Mouse (Mus musculus): ENCODE data around the gene Klrb1f. TPM values are rescaled to one million over a fixed set of nuclear protein-coding genes. Genes with fewer than 3 reads are reported as not detected.
"Not testable (repeated sequence)": the region's sequence is repeated elsewhere in the genome, so short reads cannot be mapped to it uniquely, and the experiment has no call there.

Gene Klrb1f
- polyA plus RNA-seq, 1 experiment = 0.04 TPM

- no peak for DNase-seq (ENCODE audit: extremely low spot score in 1 of 2, low spot score in 1 of 2)
Observed at GRCm38 (mm10) chr6:129048381-129048780, 2.7 kb downstream of the Klrb1f start.

DNA sequence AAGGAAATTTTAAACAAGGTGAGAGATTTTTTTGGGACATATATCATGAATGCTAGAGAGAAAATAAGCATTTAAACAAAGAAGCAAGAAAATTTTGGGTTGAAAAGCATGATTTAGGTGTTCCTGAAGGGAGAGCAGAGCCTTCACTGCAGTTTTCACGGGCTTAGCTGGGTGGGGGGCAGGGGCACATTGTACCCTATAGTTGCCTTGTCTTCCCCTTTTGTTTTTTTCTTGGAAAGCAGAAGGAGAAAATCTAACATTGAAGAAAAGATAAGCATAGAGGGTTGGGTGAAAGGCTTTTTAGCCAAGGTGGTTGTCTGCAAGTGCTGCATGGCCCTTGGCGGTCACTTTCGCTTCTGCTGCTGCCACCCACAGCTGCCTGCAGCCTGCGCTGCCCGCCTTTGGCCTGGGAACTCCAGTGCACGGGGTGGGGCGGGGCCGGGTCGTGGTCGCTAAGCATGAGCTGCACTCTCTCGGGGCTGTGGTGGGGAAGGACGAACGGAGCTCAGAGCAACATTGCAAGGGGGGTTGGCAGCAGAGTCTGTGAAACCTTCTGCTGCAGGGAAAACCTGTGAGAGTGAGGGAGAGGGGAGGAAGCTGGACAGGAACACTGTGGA lies 3.3 kb downstream of the Klrb1f start:
- DNase-seq (ENCODE audit: extremely low spot score in 1 of 2, low spot score in 1 of 2) = no peak

- DNase-seq (ENCODE audit: extremely low spot score in 1 of 2, low spot score in 1 of 2) = no peak
Observed at GRCm38 (mm10) chr6:129049596-129050251, 4.0 kb downstream of the Klrb1f start.

GRCm38 (mm10) chr6:129051086-129051485 lies 5.4 kb downstream of the Klrb1f start:
- DNase-seq (ENCODE audit: extremely low spot score in 1 of 2, low spot score in 1 of 2) = no peak

GRCm38 (mm10) chr6:129051731-129052130 lies 6.0 kb downstream of the Klrb1f start:
- DNase-seq (ENCODE audit: extremely low spot score in 1 of 2, low spot score in 1 of 2) = peak in 1 of 2 experiments; percentile 7

DNA sequence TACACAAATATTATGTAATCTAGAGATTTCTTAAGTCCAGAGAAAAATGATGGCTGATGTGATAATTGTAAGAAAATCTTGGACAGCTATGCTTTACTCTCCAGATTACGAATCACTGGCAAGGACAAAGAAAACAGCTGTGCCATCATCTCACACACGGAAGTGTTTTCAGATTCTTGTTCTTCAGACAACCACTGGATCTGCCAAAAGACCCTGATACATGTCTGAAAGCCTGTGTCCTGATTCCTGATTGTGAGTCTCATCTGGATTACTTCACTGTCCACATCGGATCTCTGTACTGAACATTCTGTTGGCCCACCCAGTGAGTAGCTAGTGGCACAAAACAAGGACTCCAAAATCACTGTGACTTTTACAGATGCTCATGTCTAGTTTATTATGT lies 10.5 kb downstream of the Klrb1f start:
- DNase-seq (ENCODE audit: extremely low spot score in 1 of 2, low spot score in 1 of 2) = no peak

GRCm38 (mm10) chr6:129058013-129058412 lies 12.3 kb downstream of the Klrb1f start:
- no peak for DNase-seq (ENCODE audit: extremely low spot score in 1 of 2, low spot score in 1 of 2)

GRCm38 (mm10) chr6:129065407-129065806 lies 19.7 kb downstream of the Klrb1f start:
- peak in 1 of 2 experiments; percentile 4 for DNase-seq (ENCODE audit: extremely low spot score in 1 of 2, low spot score in 1 of 2)

- DNase-seq (ENCODE audit: extremely low spot score in 1 of 2, low spot score in 1 of 2) = no peak
Observed at GRCm38 (mm10) chr6:129065857-129066256, 20.2 kb downstream of the Klrb1f start.

DNA sequence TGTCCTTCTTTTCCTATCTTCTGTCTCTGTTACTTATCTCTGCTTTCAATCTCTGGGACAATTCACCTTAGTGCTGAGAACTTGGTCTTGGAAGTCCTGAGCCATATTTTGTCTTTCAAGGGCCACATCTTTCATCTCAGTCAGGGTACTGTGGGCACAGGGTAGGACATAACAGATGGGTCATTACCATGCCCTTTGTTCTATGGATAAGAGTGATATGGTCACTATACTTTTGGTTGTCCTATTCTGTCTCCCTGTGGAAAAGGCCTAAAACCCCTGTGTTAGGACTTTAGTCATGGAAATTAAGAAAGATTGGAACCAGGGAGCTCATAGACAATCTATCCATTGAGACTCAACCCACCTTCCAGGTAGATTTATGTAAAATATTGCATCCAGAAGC lies 20.8 kb downstream of the Klrb1f start:
- no peak for DNase-seq (ENCODE audit: extremely low spot score in 1 of 2, low spot score in 1 of 2)

DNA sequence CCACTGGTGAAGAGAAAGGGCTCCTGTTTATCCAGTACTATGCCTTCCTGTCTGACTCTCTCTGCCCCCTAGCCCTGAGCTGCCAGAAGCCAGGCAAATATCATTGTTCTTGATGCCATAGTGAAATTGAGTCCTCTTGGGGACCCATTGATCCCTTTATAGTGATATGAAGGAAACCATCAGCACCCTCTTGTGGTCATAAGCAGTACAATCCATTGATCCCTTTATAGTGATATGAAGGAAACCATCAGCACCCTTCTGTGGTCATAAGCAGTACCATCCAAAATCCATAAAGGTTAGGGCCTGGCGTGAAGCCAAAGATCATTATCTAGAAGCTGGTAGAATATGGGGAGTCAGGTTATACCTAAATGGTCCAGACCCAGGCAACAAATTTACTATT lies 21.3 kb downstream of the Klrb1f start:
- DNase-seq (ENCODE audit: extremely low spot score in 1 of 2, low spot score in 1 of 2) = peak; percentile 32 to 77

DNA sequence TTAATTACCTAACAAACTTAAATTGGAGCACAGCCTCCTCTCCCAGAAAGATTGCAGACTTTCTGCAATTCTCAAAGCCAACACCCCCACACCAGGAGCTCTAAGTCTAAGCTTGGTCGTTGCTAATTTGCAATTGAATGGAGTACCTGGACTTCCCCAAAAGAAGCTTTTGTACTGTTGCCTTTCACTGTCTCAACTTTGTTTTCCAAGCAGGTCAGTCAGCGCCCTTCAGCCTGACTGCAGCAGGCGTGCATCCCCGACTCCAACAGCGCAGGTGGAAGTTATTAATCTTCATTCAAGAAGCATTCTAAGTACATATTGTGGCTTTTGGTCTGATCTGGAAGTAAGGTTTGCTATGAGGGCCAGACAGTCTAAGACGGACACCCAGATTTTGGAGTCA lies 39.4 kb downstream of the Klrb1f start:
- DNase-seq (ENCODE audit: extremely low spot score in 1 of 2, low spot score in 1 of 2) = no peak

DNA sequence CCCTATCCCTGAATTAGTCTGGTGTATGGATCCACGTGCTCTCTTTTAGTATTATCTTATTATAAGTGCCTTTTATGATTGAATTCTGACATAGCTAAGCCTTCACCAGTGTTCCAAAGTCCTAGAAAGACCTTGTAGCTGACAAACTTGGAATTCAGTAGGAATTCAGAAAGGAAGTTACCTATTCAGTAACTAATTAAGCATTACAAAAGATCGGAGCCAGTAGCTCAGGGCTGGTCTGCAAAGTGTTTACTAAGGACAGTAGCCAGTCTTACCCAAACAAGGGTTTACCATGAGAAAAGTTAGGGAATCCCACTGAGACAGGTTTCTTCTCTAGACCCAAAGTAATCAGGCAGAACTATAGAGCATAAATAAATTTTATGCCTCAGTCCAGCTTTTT lies 40.3 kb downstream of the Klrb1f start:
- not testable (repeated sequence) for DNase-seq (ENCODE audit: extremely low spot score in 1 of 2, low spot score in 1 of 2)

DNA sequence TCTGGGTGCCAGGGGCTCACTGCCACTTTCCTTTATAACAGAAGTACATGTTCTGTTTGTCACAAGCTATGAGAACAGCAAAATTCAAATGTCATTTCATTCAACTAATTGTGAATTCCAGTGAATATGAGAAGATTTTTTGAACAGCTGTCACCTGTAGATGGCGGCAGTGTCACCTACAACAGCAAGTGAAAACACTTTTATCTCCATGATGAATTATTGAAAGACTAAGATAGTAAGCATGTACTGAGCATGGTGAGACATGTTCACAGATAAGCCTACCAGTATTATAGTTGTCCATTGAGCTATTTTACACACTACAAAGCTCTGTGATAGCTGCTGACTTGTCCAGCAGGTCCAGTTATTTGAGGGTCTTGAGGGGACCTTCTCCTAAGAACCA lies 42.5 kb downstream of the Klrb1f start:
- peak in 1 of 2 experiments; percentile 51 for DNase-seq (ENCODE audit: extremely low spot score in 1 of 2, low spot score in 1 of 2)

- not testable (repeated sequence) for DNase-seq (ENCODE audit: extremely low spot score in 1 of 2, low spot score in 1 of 2)
Observed at GRCm38 (mm10) chr6:129088596-129088995, 42.9 kb downstream of the Klrb1f start.

GRCm38 (mm10) chr6:129095166-129095565 lies 49.5 kb downstream of the Klrb1f start:
- peak in 1 of 2 experiments; percentile 61 for DNase-seq (ENCODE audit: extremely low spot score in 1 of 2, low spot score in 1 of 2)

DNA sequence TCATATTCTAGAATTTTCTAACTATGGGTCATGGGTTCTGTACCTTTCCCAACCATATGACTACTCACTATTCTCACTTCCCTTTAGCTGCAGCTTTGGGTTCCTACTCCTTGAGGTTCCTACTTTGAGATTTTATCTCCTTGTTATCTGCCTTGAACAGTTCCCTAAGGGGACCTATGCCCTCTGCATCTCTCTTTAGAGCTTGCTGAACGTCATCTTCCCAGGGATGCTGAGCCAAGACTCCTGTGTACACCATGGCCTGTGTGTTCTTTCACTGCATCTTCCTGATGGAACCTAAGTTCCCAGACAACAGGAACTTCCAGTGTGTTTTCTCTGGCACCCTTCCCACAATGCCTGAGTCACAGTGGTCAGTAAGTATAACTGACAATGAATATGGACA lies 52.2 kb downstream of the Klrb1f start:
- no peak for DNase-seq (ENCODE audit: extremely low spot score in 1 of 2, low spot score in 1 of 2)

DNA sequence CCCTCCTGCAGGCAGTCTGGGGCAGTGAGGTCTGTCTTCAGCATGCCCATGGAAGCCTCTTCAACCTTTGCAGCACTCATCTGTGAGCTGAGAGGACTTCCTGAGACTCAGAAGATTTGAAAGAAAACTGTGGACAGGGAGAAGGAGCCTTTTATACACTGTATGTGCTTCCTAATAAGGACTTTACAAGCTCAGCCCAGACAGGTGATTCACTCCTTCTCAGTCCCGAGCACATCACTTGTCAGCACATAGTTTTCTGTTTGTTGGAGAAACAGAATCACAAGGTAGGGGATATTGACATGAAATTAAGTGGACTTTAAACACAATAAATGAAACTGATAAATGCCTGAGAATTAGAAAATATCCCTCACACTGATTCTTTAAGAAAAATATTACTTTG lies 55.1 kb downstream of the Klrb1f start, which contains the start of gene Clec2e:
Gene Clec2e, minus strand, starts transcription at position 120 of the 400 bp plus-strand sequence.
- DNase-seq (ENCODE audit: extremely low spot score in 1 of 2, low spot score in 1 of 2) = not testable (repeated sequence)

GRCm38 (mm10) chr6:129101604-129102003 lies 55.9 kb downstream of the Klrb1f start:
- no peak for DNase-seq (ENCODE audit: extremely low spot score in 1 of 2, low spot score in 1 of 2)

- no peak for DNase-seq (ENCODE audit: extremely low spot score in 1 of 2, low spot score in 1 of 2)
Observed at GRCm38 (mm10) chr6:129102858-129103555, 57.3 kb downstream of the Klrb1f start.
